Mouse (Mus musculus) E14TG2a.4 (cell line): ENCODE results near the gene Chit1.

Experiments
- CTCF ChIP-seq: conservative IDR thresholded peaks from 2 replicates; pipeline ENCODE4 v1.5.1; 2014; ENCODE audit warnings: low read length
- POU5F1 ChIP-seq: IDR thresholded peaks from 2 replicates; pipeline ENCODE4 v1.6.1; 2014; ENCODE audit warnings: low read length, borderline replicate concordance

DNA sequence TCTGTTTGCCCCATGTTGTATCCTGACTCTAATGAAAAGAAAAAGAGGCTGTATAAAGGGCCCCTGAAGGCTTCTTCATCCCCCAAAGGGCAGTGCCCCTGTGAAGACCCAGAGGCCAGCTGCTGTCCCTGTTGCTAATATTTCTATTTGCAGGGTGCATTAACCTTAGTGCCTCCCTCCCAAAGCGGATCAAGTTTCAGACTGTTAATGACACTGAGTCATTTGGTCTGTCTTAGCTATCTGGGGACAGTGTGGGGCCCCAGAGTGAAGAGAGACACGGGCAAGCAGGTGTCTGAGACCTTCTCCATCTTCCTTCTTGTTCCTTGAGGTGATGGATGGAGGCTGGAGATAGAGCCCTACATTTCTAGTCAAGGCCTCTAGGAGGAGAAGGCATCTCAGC is 84.1 kb downstream of the Chit1 start:
- TF ChIP-seq CTCF, result no peak
- no peak for TF ChIP-seq POU5F1
